Mouse (Mus musculus) liver, adult 2 months (tissue): ENCODE measurements around the gene Gab1.

Experiments
- CTCF ChIP-seq: fragments of 200-500 bp; IDR thresholded peaks from 2 replicates; pipeline ENCODE4 v1.5.1; 2011; ENCODE audit warnings: low read depth, low read length, control low read depth
- POLR2A ChIP-seq: fragments of 200-500 bp; IDR thresholded peaks from 2 replicates; pipeline ENCODE4 v1.6.1; 2011; ENCODE audit warnings: low read length, control low read depth; ENCODE audit not compliant: insufficient read depth; ENCODE audit errors: extremely low read depth

GRCm38 (mm10) chr8:80863393-80863792 is 16.9 kb downstream of the Gab1 start:
- no peak for TF ChIP-seq CTCF
- TF ChIP-seq POLR2A: no peak
